Mouse (Mus musculus) embryonic fibroblast, embryonic 13.5 days (primary cell): ENCODE measurements around the gene Ccnyl1.
"Not testable (repeated sequence)": the region's sequence is repeated elsewhere in the genome, so short reads cannot be mapped to it uniquely, and the experiment has no call there.

Experiments
- CTCF ChIP-seq: IDR thresholded peaks from 2 replicates; pipeline ENCODE4 v1.5.1; 2011; ENCODE audit warnings: mild to moderate bottlenecking, control low read depth, low read length, moderate library complexity, borderline replicate concordance; ENCODE audit not compliant: insufficient read depth
- POLR2A ChIP-seq: IDR thresholded peaks from 2 replicates; pipeline ENCODE4 v1.6.1; 2011; ENCODE audit warnings: low read depth, mild to moderate bottlenecking, control low read depth, low read length, moderate library complexity

DNA sequence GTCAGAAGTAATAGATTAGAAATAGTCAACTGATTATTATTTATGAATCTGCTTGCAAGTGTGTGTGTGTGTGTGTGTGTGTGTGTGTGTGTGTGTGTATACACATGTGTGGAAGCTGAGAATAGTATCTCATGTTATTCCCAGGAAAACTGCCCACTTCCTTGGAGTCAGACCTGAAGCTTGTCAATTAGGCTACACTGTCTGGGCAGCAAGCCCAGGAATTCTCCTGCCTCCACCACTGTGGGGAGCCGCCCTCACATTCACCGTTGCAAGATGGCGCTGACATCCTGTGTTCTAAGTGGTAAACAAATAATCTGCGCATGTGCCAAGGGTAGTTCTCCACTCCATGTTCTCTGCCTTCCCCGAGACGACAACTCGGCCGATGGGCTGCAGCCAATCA, 47.7 kb upstream of the Ccnyl1 start:
- not testable (repeated sequence) for TF ChIP-seq CTCF, POLR2A
